Mouse (Mus musculus) G1E (cell line): ENCODE measurements around the gene Rad52.

Experiments
- CTCF ChIP-seq: IDR thresholded peaks from 2 replicates; pipeline ENCODE4 v1.5.1; 2012; ENCODE audit warnings: low read depth, low read length, inconsistent platforms, mixed read lengths
- GATA1 ChIP-seq: IDR thresholded peaks from 2 replicates; pipeline ENCODE4 v1.6.1; 2012; ENCODE audit warnings: borderline replicate concordance, low read length, inconsistent platforms, mixed read lengths
- GATA2 ChIP-seq: IDR thresholded peaks from 2 replicates; pipeline ENCODE4 v1.6.1; 2012; ENCODE audit warnings: low read depth, low read length, inconsistent platforms, borderline replicate concordance
- TAL1 ChIP-seq: conservative IDR thresholded peaks from 2 replicates; pipeline ENCODE4 v1.6.1; 2012; ENCODE audit warnings: low read depth, low read length, inconsistent platforms, mixed read lengths

- no peak for TF ChIP-seq CTCF
- TF ChIP-seq GATA1, result no peak
- no peak for TF ChIP-seq TAL1
- no peak for TF ChIP-seq GATA2
Observed at GRCm38 (mm10) chr6:119915710-119916109, 13.2 kb downstream of the Rad52 start.
